Mouse (Mus musculus): ENCODE measurements around the gene Eno3.
A peak's percentile ranks its signal among the peaks of the same experiment; 100 is the strongest.

The Eno3 gene

GRCm38 (mm10) chr11:70656456-70656927, 510 bp upstream of the Eno3 start:
- DNase-seq (ENCODE audit: extremely low read depth, low read depth), result no peak

GRCm38 (mm10) chr11:70657573-70657972, 571 bp downstream of the Eno3 start:
- DNase-seq (ENCODE audit: extremely low read depth, low read depth), result no peak

GRCm38 (mm10) chr11:70657991-70658390, 989 bp downstream of the Eno3 start:
- no peak for DNase-seq (ENCODE audit: extremely low read depth, low read depth)

- DNase-seq (ENCODE audit: extremely low read depth, low read depth), result no peak
Observed at GRCm38 (mm10) chr11:70658521-70658920, 1.5 kb downstream of the Eno3 start.

- no peak for DNase-seq (ENCODE audit: extremely low read depth, low read depth)
Observed at GRCm38 (mm10) chr11:70658942-70659341, 1.9 kb downstream of the Eno3 start.

- no peak for DNase-seq (ENCODE audit: extremely low read depth, low read depth)
Observed at GRCm38 (mm10) chr11:70660571-70660970, 3.6 kb downstream of the Eno3 start.

- DNase-seq (ENCODE audit: extremely low read depth, low read depth), result no peak
Observed at GRCm38 (mm10) chr11:70663101-70663500, 6.1 kb downstream of the Eno3 start.

- no peak for DNase-seq (ENCODE audit: extremely low read depth, low read depth)
Observed at GRCm38 (mm10) chr11:70663957-70664356, 7.0 kb downstream of the Eno3 start.

- DNase-seq (ENCODE audit: extremely low read depth, low read depth), result no peak
Observed at GRCm38 (mm10) chr11:70664741-70665140, 7.7 kb downstream of the Eno3 start.

GRCm38 (mm10) chr11:70666687-70667086, 9.7 kb downstream of the Eno3 start:
- no peak for DNase-seq (ENCODE audit: extremely low read depth, low read depth)

- no peak for DNase-seq (ENCODE audit: extremely low read depth, low read depth)
Observed at GRCm38 (mm10) chr11:70667271-70668150, 10.5 kb downstream of the Eno3 start.

GRCm38 (mm10) chr11:70668335-70668770, 11.4 kb downstream of the Eno3 start:
- no peak for DNase-seq (ENCODE audit: extremely low read depth, low read depth)

- DNase-seq (ENCODE audit: extremely low read depth, low read depth), result peak; percentile 100
Observed at GRCm38 (mm10) chr11:70668771-70669505, 11.9 kb downstream of the Eno3 start, which contains the start of gene Spag7. Gene Spag7 (minus strand): TSS chr11:70669416.

- peak; percentile 66 for DNase-seq (ENCODE audit: extremely low read depth, low read depth)
Observed at GRCm38 (mm10) chr11:70669582-70670345, 12.8 kb downstream of the Eno3 start.

GRCm38 (mm10) chr11:70670483-70670882, 13.5 kb downstream of the Eno3 start:
- no peak for DNase-seq (ENCODE audit: extremely low read depth, low read depth)

GRCm38 (mm10) chr11:70671333-70672047, 14.5 kb downstream of the Eno3 start:
- DNase-seq (ENCODE audit: extremely low read depth, low read depth), result no peak

GRCm38 (mm10) chr11:70674014-70674413, 17.0 kb downstream of the Eno3 start:
- no peak for DNase-seq (ENCODE audit: extremely low read depth, low read depth)

GRCm38 (mm10) chr11:70674501-70674900, 17.5 kb downstream of the Eno3 start:
- DNase-seq (ENCODE audit: extremely low read depth, low read depth), result no peak

- no peak for DNase-seq (ENCODE audit: extremely low read depth, low read depth)
Observed at GRCm38 (mm10) chr11:70678092-70678491, 21.1 kb downstream of the Eno3 start.

- no peak for DNase-seq (ENCODE audit: extremely low read depth, low read depth)
Observed at GRCm38 (mm10) chr11:70678576-70678975, 21.6 kb downstream of the Eno3 start.

- DNase-seq (ENCODE audit: extremely low read depth, low read depth), result no peak
Observed at GRCm38 (mm10) chr11:70679361-70679760, 22.4 kb downstream of the Eno3 start.

All from MEL-GATA-1-ER (cell line).